Mouse (Mus musculus) limb, embryonic 15.5 days (tissue): ENCODE measurements around the gene Kcnq2. TPM values are rescaled to one million over a fixed set of nuclear protein-coding genes. Genes with fewer than 3 reads are reported as not detected.

Experiments used
- ATAC-seq: fragments of 200-750 bp; cut with Nextera tagmentation; 2 replicates; pipeline ENCODE4 v1.8.0; 2017; ENCODE audit warnings: low read depth, moderate TSS enrichment; ENCODE audit not compliant: insufficient number of reproducible peaks, low FRiP score, low TSS enrichment
- H3K27ac ChIP-seq: fragments of 300-500 bp; sonication (generic); 2 replicates; pipeline ENCODE4 v1.5.1; 2015; ENCODE audit warnings: moderate library complexity, mild to moderate bottlenecking, inconsistent platforms
- H3K27me3 ChIP-seq: fragments of 300-500 bp; sonication (generic); 2 replicates; pipeline ENCODE4 v1.6.1; 2015; ENCODE audit warnings: inconsistent platforms
- H3K36me3 ChIP-seq: fragments of 300-500 bp; sonication (generic); 2 replicates; pipeline ENCODE4 v1.6.1; 2015; ENCODE audit warnings: inconsistent platforms
- H3K4me1 ChIP-seq: fragments of 300-500 bp; sonication (generic); 2 replicates; pipeline ENCODE4 v1.6.1; 2015; ENCODE audit warnings: inconsistent platforms
- H3K4me2 ChIP-seq: fragments of 300-500 bp; sonication (generic); 2 replicates; pipeline ENCODE4 v1.6.1; 2015; ENCODE audit warnings: mild to moderate bottlenecking, inconsistent platforms
- H3K4me3 ChIP-seq: fragments of 300-500 bp; sonication (generic); 2 replicates; pipeline ENCODE4 v1.5.1; 2015; ENCODE audit warnings: mild to moderate bottlenecking, inconsistent platforms
- H3K9ac ChIP-seq: fragments of 300-500 bp; sonication (generic); 2 replicates; pipeline ENCODE4 v1.6.1; 2015; ENCODE audit warnings: inconsistent platforms
- H3K9me3 ChIP-seq: fragments of 300-500 bp; sonication (generic); 2 replicates; pipeline ENCODE4 v1.6.1; 2016; ENCODE audit warnings: inconsistent platforms
- WGBS: fragments of 180-500 bp; shearing (Covaris S2); methylation state at CpG from one replicate; pipeline ENCODE4 v1.1.7; 2015; 5-methylcytosine and 5-hydroxymethylcytosine counted together
- polyA plus RNA-seq: library from polyadenylated mRNA; unstranded; fragments of >200 nt; fragmentation: Nextera tagmentation; extraction: Ambion mirVana; gene quantifications from 2 replicates; pipeline ENCODE4 v1.2.1, GENCODE M21; 2015

The Kcnq2 gene
- polyA plus RNA-seq, 1 experiment from 2014 or later, result 0.15 TPM

GRCm38 (mm10) chr2:181035186-181035585 lies 99.9 kb downstream of the Kcnq2 start:
- H3K4me3 ChIP-seq, result no peak overlapping the region
- H3K27me3 ChIP-seq, result peaks cover 58% of the 10 kb centered on the region
- H3K27ac ChIP-seq, result no peak overlapping the region
- no peak overlapping the region for H3K4me2 ChIP-seq
- WGBS, result 68% methylated on average over 7 of the region's 7 CpGs
- ATAC-seq, result no peak
- H3K9me3 ChIP-seq, result no peaks in the 10 kb centered on the region
- peaks cover 18% of the 10 kb centered on the region for H3K4me1 ChIP-seq
- H3K36me3 ChIP-seq, result no peaks in the 10 kb centered on the region
- H3K9ac ChIP-seq, result no peak overlapping the region

GRCm38 (mm10) chr2:181033310-181033709 lies 101.8 kb downstream of the Kcnq2 start:
- H3K36me3 ChIP-seq, result no peaks in the 10 kb centered on the region
- no peak overlapping the region for H3K4me3 ChIP-seq
- peaks cover 40% of the 10 kb centered on the region for H3K27me3 ChIP-seq
- H3K4me2 ChIP-seq, result no peak overlapping the region
- WGBS, result 67% methylated on average over 6 of the region's 6 CpGs
- no peaks in the 10 kb centered on the region for H3K9me3 ChIP-seq
- ATAC-seq, result no peak
- no peak overlapping the region for H3K27ac ChIP-seq
- peaks cover 3% of the 10 kb centered on the region; the same call in 1 of the 2 replicates for H3K4me1 ChIP-seq
- H3K9ac ChIP-seq, result no peak overlapping the region

- 41% methylated on average over 5 of the region's 5 CpGs for WGBS
- Histone ChIP-seq H3K27me3 (peaks cover 31% of the 10 kb centered on the region), H3K36me3 (no peaks in the 10 kb centered on the region), H3K4me1 (no peaks in the 10 kb centered on the region), H3K27ac (no peak overlapping the region), H3K4me2 (no peak overlapping the region), H3K9ac (no peak overlapping the region), H3K9me3 (no peaks in the 10 kb centered on the region), H3K4me3 (no peak overlapping the region)
- ATAC-seq, result no peak
These were observed 102.7 kb downstream of the Kcnq2 start for GRCm38 (mm10) chr2:181032407-181032806.

GRCm38 (mm10) chr2:181031406-181031934 lies 103.6 kb downstream of the Kcnq2 start:
- H3K4me2 ChIP-seq, result no peak overlapping the region
- H3K36me3 ChIP-seq, result no peaks in the 10 kb centered on the region
- H3K27me3 ChIP-seq, result peaks cover 21% of the 10 kb centered on the region
- WGBS, result 77% methylated on average over 11 of the region's 11 CpGs
- no peak overlapping the region for H3K4me3 ChIP-seq
- H3K4me1 ChIP-seq, result no peaks in the 10 kb centered on the region
- no peaks in the 10 kb centered on the region for H3K9me3 ChIP-seq
- no peak overlapping the region for H3K27ac ChIP-seq
- H3K9ac ChIP-seq, result no peak overlapping the region
- no peak for ATAC-seq

Other genes with a start within 250 kb of the Kcnq2 start
- gene Ythdf1, start 214.4 kb downstream of the Kcnq2 start, polyA plus RNA-seq, result 45.0 and 53.4 TPM in 2 replicates
- gene Birc7, start 206.3 kb downstream of the Kcnq2 start, polyA plus RNA-seq, result not detected in 2 replicates
- gene Nkain4, start 180.6 kb downstream of the Kcnq2 start, polyA plus RNA-seq, result 8.1 and 8.4 TPM in 2 replicates
- gene Arfgap1, start 168.1 kb downstream of the Kcnq2 start, polyA plus RNA-seq, result 147 and 148 TPM in 2 replicates
- 1.2 and 1.8 TPM in 2 replicates for gene Col20a1, start 148.8 kb downstream of the Kcnq2 start, polyA plus RNA-seq
- 1.3 and 1.5 TPM in 2 replicates for gene Chrna4, start 91.8 kb downstream of the Kcnq2 start, polyA plus RNA-seq
- gene Eef1a2, start 21.7 kb upstream of the Kcnq2 start, polyA plus RNA-seq, result not detected in 2 replicates
- gene Ppdpf, start 51.9 kb upstream of the Kcnq2 start, polyA plus RNA-seq, result 230 and 254 TPM in 2 replicates
- gene Ptk6, start 67.5 kb upstream of the Kcnq2 start, polyA plus RNA-seq, result 2.1 and 2.2 TPM in 2 replicates
- 0.26 and 0.41 TPM in 2 replicates for gene Srms, start 77.9 kb upstream of the Kcnq2 start, polyA plus RNA-seq
- gene Fndc11, start 84.7 kb upstream of the Kcnq2 start, polyA plus RNA-seq, result 0.14 and 0.25 TPM in 2 replicates
- gene Helz2, start 106.7 kb upstream of the Kcnq2 start, polyA plus RNA-seq, result 1.3 and 1.4 TPM in 2 replicates
- gene Gmeb2, start 152.7 kb upstream of the Kcnq2 start, polyA plus RNA-seq, result 14.1 and 15.1 TPM in 2 replicates
- 0.77 and 2.5 TPM in 2 replicates for gene Stmn3, start 179.2 kb upstream of the Kcnq2 start, polyA plus RNA-seq
- gene Rtel1, start 184.4 kb upstream of the Kcnq2 start, polyA plus RNA-seq, result 35.8 and 36.3 TPM in 2 replicates
- gene Zgpat, start 229.6 kb upstream of the Kcnq2 start, polyA plus RNA-seq, result 40.4 and 42.1 TPM in 2 replicates
- gene Arfrp1, start 230.1 kb upstream of the Kcnq2 start, polyA plus RNA-seq, result 59.0 and 64.8 TPM in 2 replicates
- gene Lime1, start 244.8 kb upstream of the Kcnq2 start, polyA plus RNA-seq, result 22.7 and 23.7 TPM in 2 replicates